Mouse (Mus musculus) kidney, adult 2 months (tissue): ENCODE data around the gene Zscan26. TPM values are rescaled to one million over a fixed set of nuclear protein-coding genes. Genes with fewer than 3 reads are reported as not detected.
"Not testable (repeated sequence)": the region's sequence is repeated elsewhere in the genome, so short reads cannot be mapped to it uniquely, and the experiment has no call there.

Experiments used
- DNase-seq: peaks from one replicate; pipeline ENCODE4 v3.0.0; 2021
- H3K27ac ChIP-seq: fragments of 200-500 bp; 2 replicates; pipeline ENCODE4 v1.5.1; 2012; ENCODE audit warnings: low read depth, low read length, control low read depth, inconsistent platforms; ENCODE audit not compliant: insufficient read depth
- H3K27me3 ChIP-seq: fragments of 200-500 bp; replicated peaks from 2 replicates; pipeline ENCODE4 v1.6.1; 2012; ENCODE audit warnings: mild to moderate bottlenecking, moderate library complexity, low read length, inconsistent platforms; ENCODE audit not compliant: control insufficient read depth, insufficient read depth
- H3K36me3 ChIP-seq: fragments of 200-500 bp; 2 replicates; pipeline ENCODE4 v1.6.1; 2012; ENCODE audit warnings: mild to moderate bottlenecking, moderate library complexity, low read length, inconsistent platforms; ENCODE audit not compliant: control insufficient read depth, insufficient read depth
- H3K4me1 ChIP-seq: fragments of 200-500 bp; 2 replicates; pipeline ENCODE4 v1.6.1; 2011; ENCODE audit warnings: low read length; ENCODE audit not compliant: control insufficient read depth, insufficient read depth
- H3K4me3 ChIP-seq: fragments of 200-500 bp; 2 replicates; pipeline ENCODE4 v1.5.1; 2011; ENCODE audit warnings: mild to moderate bottlenecking, low read depth, low read length, control low read depth; ENCODE audit not compliant: insufficient read depth
- CTCF ChIP-seq: fragments of 200-500 bp; conservative IDR thresholded peaks from 2 replicates; pipeline ENCODE4 v1.5.1; 2011; ENCODE audit warnings: low read depth, mild to moderate bottlenecking, control low read depth, low read length, moderate library complexity, mixed read lengths; ENCODE audit not compliant: insufficient read depth, insufficient read length
- POLR2A ChIP-seq: fragments of 200-500 bp; IDR thresholded peaks from one replicate; pipeline ENCODE4 v1.6.1; 2011; ENCODE audit warnings: low read depth, low read length, control low read depth
- WGBS: fragments of 180-500 bp; shearing (Covaris S2); methylation state at CpG from one replicate; pipeline ENCODE4 v1.1.7; 2018; 5-methylcytosine and 5-hydroxymethylcytosine counted together
- polyA plus RNA-seq: library from polyadenylated mRNA; depleted of rRNA; stranded (reverse); fragments of >200 nt; gene quantifications from 2 replicates; pipeline ENCODE4 v1.2.3, GENCODE M21; 2012; rRNA removed

Gene Zscan26
- polyA plus RNA-seq, 1 experiment: 14.7 TPM

DNA sequence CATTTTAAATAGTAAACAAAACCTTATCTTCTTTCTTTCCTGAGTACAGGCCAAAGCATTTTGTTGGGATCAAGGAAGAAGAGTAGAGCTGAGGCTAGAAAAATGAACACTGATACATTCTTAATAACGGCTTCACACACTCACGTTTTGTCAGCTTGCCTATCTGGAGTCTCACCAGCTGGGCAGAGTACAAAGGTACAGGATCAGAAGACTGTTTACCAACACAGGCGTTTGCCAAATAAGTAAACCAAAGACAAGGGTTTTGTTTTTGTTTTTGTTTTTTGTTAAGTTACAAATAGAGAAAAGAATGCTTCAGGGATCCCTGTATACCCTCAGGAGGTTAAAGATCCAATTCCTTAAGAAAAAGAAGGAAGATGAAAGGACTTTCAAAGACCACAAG lies 52.4 kb downstream of the Zscan26 start:
- H3K4me1 ChIP-seq: peaks cover 6% of the 10 kb centered on the region; the same call in 1 of the 2 replicates
- no peak overlapping the region for H3K27ac ChIP-seq
- WGBS: 48% methylated on average over 3 of the region's 3 CpGs
- peaks cover 2% of the 10 kb centered on the region for H3K36me3 ChIP-seq
- no peak overlapping the region for H3K4me3 ChIP-seq
- peak; percentile 57 for DNase-seq
- no peak for TF ChIP-seq POLR2A
- no peak for TF ChIP-seq CTCF
- no peaks in the 10 kb centered on the region for H3K27me3 ChIP-seq

DNA sequence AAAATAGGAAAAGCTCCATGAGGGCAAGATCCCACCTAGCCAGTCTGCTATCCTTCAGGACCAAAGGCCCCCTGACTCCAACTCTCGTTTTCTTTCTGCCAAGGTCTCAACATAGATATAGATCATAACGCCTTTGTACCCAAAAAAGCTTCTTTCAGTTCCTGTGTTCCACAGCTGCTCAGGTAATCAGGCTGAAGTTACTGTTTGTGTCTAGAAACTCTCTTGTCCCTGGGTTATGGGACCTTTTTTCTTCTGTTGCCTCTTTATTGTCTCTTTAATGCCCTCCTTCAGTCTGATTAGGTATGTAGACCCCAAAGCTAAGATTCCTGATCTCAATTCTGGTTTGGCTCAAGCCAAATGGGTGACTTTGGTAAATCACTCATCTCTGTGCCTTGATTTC lies 56.0 kb downstream of the Zscan26 start:
- H3K36me3 ChIP-seq: peaks cover 17% of the 10 kb centered on the region
- 85% methylated on average over 2 of the region's 2 CpGs for WGBS

DNA sequence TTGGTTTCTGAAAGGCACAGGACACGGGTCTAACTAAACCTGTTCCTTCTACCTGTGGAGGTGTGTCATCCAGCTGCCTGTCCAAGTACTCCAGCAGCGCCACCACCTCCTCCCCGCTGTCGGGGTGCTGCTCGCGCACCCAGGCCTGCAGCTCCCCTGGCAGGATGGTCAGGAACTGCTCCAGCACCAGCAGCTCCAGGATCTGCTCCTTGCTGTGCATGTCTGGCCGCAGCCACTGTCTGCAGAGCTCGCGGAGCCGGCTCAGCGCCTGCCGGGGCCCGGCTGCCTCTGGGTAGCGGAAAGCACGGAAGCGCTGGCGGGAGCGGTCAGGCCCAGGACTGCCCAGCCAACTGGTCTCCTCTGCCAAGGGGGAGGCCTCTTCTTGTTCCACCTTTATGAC lies 57.5 kb downstream of the Zscan26 start:
- WGBS: 94% methylated on average over 18 of the region's 18 CpGs
- not testable (repeated sequence) for H3K4me3 ChIP-seq, H3K4me1 ChIP-seq, H3K27ac ChIP-seq, H3K27me3 ChIP-seq
- peaks cover 24% of the 10 kb centered on the region for H3K36me3 ChIP-seq
- peak; percentile 33 for DNase-seq

More for the DNA sequence above, 56.0 kb downstream of the Zscan26 start:
- Histone ChIP-seq H3K4me1 (peaks cover 6% of the 10 kb centered on the region; the same call in 1 of the 2 replicates), H3K27me3 (no peaks in the 10 kb centered on the region), H3K4me3 (no peak overlapping the region), H3K27ac (no peak overlapping the region)
- DNase-seq: no peak
- TF ChIP-seq CTCF: no peak
- no peak for TF ChIP-seq POLR2A

DNA sequence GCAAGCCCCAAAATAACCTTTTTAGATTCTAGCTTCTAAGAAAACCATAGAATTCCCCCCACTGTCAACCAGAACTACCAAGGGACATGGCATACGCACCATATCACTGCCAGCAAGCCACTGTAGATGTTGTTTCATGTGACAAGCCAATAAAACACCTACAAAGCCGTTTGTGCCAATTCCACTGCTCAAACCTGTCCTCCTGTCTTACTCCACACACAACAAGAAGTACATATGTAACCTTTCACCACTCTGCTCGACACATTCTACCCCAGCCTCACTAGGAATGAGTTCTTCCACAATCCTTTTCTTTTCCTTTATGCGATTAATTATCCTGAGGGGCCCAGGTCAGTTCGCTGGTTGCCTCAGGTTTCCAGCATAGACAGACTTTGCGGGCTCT lies 57.9 kb downstream of the Zscan26 start:
- 85% methylated on average over 6 of the region's 6 CpGs for WGBS
- H3K27me3 ChIP-seq: no peaks in the 10 kb centered on the region
- no peak overlapping the region for H3K4me3 ChIP-seq
- no peaks in the 10 kb centered on the region for H3K4me1 ChIP-seq
- H3K36me3 ChIP-seq: peaks cover 28% of the 10 kb centered on the region
- no peak for TF ChIP-seq POLR2A
- DNase-seq: no peak
- no peak overlapping the region for H3K27ac ChIP-seq

DNA sequence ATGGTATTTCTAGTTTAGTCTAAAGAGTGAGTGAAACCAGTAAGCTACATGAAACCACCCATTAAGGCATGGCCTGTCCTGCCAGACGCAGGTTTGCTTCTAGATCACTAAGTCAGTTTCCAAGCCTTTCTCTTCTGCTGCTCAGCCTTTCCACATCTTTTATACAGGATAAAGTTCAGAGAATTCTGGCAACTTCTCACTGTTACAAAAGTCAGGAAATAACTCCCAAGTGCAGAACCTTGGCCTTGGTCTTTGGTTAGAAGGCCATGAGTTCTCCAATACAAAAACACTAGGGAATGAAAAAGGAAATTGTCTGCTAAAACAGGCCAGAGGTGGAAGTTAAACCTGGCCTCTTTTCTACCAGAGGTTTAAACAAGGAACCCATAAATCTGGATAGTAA lies 58.3 kb downstream of the Zscan26 start:
- H3K27me3 ChIP-seq: no peaks in the 10 kb centered on the region
- peak; percentile 42 for DNase-seq
- TF ChIP-seq POLR2A (no peak), CTCF (no peak)
- WGBS: 70% methylated on average over 1 of the region's 1 CpGs
- no peaks in the 10 kb centered on the region for H3K4me1 ChIP-seq
- H3K36me3 ChIP-seq: peaks cover 32% of the 10 kb centered on the region
- no peak overlapping the region for H3K4me3 ChIP-seq
- H3K27ac ChIP-seq: no peak overlapping the region

Other genes with a start within 250 kb of the Zscan26 start
- not detected in 2 replicates for gene Gpx5, start 161.0 kb downstream of the Zscan26 start, polyA plus RNA-seq
- 24.6 and 28.9 TPM in 2 replicates for gene Gpx6, start 141.6 kb downstream of the Zscan26 start, polyA plus RNA-seq
- gene Olfr1367, start 106.8 kb downstream of the Zscan26 start, polyA plus RNA-seq: not detected in 2 replicates
- 1.6 TPM in 2 replicates for gene Zscan12, start 90.9 kb downstream of the Zscan26 start, polyA plus RNA-seq
- gene Zkscan3, start 51.0 kb downstream of the Zscan26 start, polyA plus RNA-seq: 18.4 and 20.6 TPM in 2 replicates
- 1.1 and 1.2 TPM in 2 replicates for gene Pgbd1, start 12.7 kb downstream of the Zscan26 start, polyA plus RNA-seq
- gene Nkapl, start 14.8 kb upstream of the Zscan26 start, polyA plus RNA-seq: 0.13 and 0.23 TPM in 2 replicates
- gene Zkscan4, start 25.2 kb upstream of the Zscan26 start, polyA plus RNA-seq: 0.54 and 0.56 TPM in 2 replicates
- gene Gm10065, start 25.7 kb upstream of the Zscan26 start, polyA plus RNA-seq: not detected in 2 replicates
- gene AK157302, start 41.5 kb upstream of the Zscan26 start, polyA plus RNA-seq: 0.26 and 0.34 TPM in 2 replicates
- gene Gm11273, start 47.7 kb upstream of the Zscan26 start, polyA plus RNA-seq: 54.6 and 55.1 TPM in 2 replicates
- gene Zkscan8, start 77.4 kb upstream of the Zscan26 start, polyA plus RNA-seq: 3.0 and 4.2 TPM in 2 replicates
- gene Olfr1366, start 89.1 kb upstream of the Zscan26 start, polyA plus RNA-seq: not detected in 2 replicates
- not detected in 2 replicates for gene Olfr1535, start 106.2 kb upstream of the Zscan26 start, polyA plus RNA-seq
- not detected in 2 replicates for gene Olfr1364, start 128.0 kb upstream of the Zscan26 start, polyA plus RNA-seq
- gene Olfr1362, start 160.3 kb upstream of the Zscan26 start, polyA plus RNA-seq: not detected in 2 replicates
- gene Olfr11, start 188.8 kb upstream of the Zscan26 start, polyA plus RNA-seq: not detected in 2 replicates
- not detected in 2 replicates for gene Olfr1361, start 209.7 kb upstream of the Zscan26 start, polyA plus RNA-seq
- gene Olfr1360, start 223.7 kb upstream of the Zscan26 start, polyA plus RNA-seq: not detected in 2 replicates
- gene Olfr1359, start 244.4 kb upstream of the Zscan26 start, polyA plus RNA-seq: not detected in 2 replicates